8 mouse cellular contexts compared by ENCODE assay signal in genomic region chrX:139562925-139563461, GRCm38 (mm10). TPM values are rescaled to one million over a fixed set of nuclear protein-coding genes. Genes with fewer than 3 reads are reported as not detected.
A peak's percentile ranks its signal among the peaks of the same experiment; 100 is the strongest.
DNase-seq lines count a peak whose midpoint lies in the region; ATAC-seq and TF ChIP-seq lines count a peak whose summit lies in the region.

Gene Rnf128, plus strand, starts transcription at chrX:139563316.

- DNase-seq in urinary bladder, adult 2 months (ENCODE audit: low spot score) = no peak
- no peak for DNase-seq in urinary bladder, adult 18-20 months (ENCODE audit: low spot score in 2 of 2)
- peak; percentile 33 for DNase-seq in kidney, postnatal 14 days
- DNase-seq in stomach, postnatal 0 days (ENCODE audit: low spot score) = peak; percentile 70
- DNase-seq in cerebellum, adult 18-20 months = no peak
- DNase-seq in thymus, adult 18-20 months = no peak

- H3K9ac ChIP-seq in heart, embryonic 11.5 days (ENCODE audit: low read depth, low read length) = no peak within 1 kb of the TSS
- 0 out of 2 replicates have a peak within 1 kb of the TSS, but pooled peaks have one; percentile 18 for H3K9ac ChIP-seq in stomach, postnatal 0 days (ENCODE audit: low read length)

- no peak within 1 kb of the TSS for H3K4me3 ChIP-seq in heart, embryonic 11.5 days (ENCODE audit: low read depth, low read length)
- peak within 1 kb of the TSS; percentile 20 for H3K4me3 ChIP-seq in stomach, postnatal 0 days (ENCODE audit: low read depth, low read length)

- no peaks in the 10 kb centered on the region for H3K36me3 ChIP-seq in heart, embryonic 11.5 days (ENCODE audit: control insufficient read depth, insufficient read depth, low read length)
- H3K36me3 ChIP-seq in stomach, postnatal 0 days (ENCODE audit: control insufficient read depth, insufficient read depth, low read length) = no peaks in the 10 kb centered on the region

- TF ChIP-seq EP300 in stomach, postnatal 0 days (optimal IDR thresholded peaks at IDR 0.05) = no peak

- no peak within 1 kb of the TSS for H3K4me2 ChIP-seq in heart, embryonic 11.5 days
- H3K4me2 ChIP-seq in stomach, postnatal 0 days (replicated peaks; ENCODE audit: low read depth) = no peak within 1 kb of the TSS

- no peak for TF ChIP-seq CTCF in stomach, postnatal 0 days (IDR thresholded peaks at IDR 0.05; ENCODE audit: low read depth)

- ATAC-seq in heart, embryonic 11.5 days (replicated peaks; ENCODE audit: insufficient number of reproducible peaks, low FRiP score, low TSS enrichment) = no peak
- ATAC-seq in stomach, postnatal 0 days (ENCODE audit: low FRiP score, low TSS enrichment) = peak; percentile 91
- ATAC-seq in megakaryocyte-erythroid progenitor cell, adult 5-6 weeks (replicated peaks; ENCODE audit: low FRiP score, low TSS enrichment, poor library complexity, severe bottlenecking) = no peak

- no peaks in the 10 kb centered on the region for H3K4me1 ChIP-seq in heart, embryonic 11.5 days (ENCODE audit: control insufficient read depth, insufficient read depth, low read length)
- no peaks in the 10 kb centered on the region for H3K4me1 ChIP-seq in stomach, postnatal 0 days (replicated peaks; ENCODE audit: control insufficient read depth, insufficient read depth)

- no peaks in the 10 kb centered on the region for H3K27me3 ChIP-seq in heart, embryonic 11.5 days (ENCODE audit: control insufficient read depth, insufficient read depth, low read length)
- H3K27me3 ChIP-seq in stomach, postnatal 0 days (ENCODE audit: control insufficient read depth, insufficient read depth, low read length) = no peaks in the 10 kb centered on the region

- no peak within 1 kb of the TSS for H3K27ac ChIP-seq in heart, embryonic 11.5 days (ENCODE audit: low read depth, low read length)
- H3K27ac ChIP-seq in stomach, postnatal 0 days (replicated peaks) = peak within 1 kb of the TSS; percentile 45; the same call in 1 of the 2 replicates

- WGBS in heart, embryonic 11.5 days (ENCODE audit: insufficient replicate concordance) = 71% methylated on average over 8 of the region's 8 CpGs
- 44% methylated on average over 8 of the region's 8 CpGs for WGBS in stomach, postnatal 0 days

- no peaks in the 10 kb centered on the region for H3K9me3 ChIP-seq in heart, embryonic 11.5 days (replicated peaks; ENCODE audit: control insufficient read depth, low read length)
- H3K9me3 ChIP-seq in stomach, postnatal 0 days (ENCODE audit: control insufficient read depth, low read length) = no peaks in the 10 kb centered on the region

RNA-seq across cellular contexts. Expression of gene Rnf128, which starts in this region (rescaled TPM):
- polyA plus RNA-seq in urinary bladder, adult 2 months (2012; rRNA removed) = 85.7 and 103 TPM in 2 replicates
- polyA plus RNA-seq in heart, embryonic 11.5 days (2014; fragmentation: Nextera tagmentation; extraction: Ambion mirVana) = 27.6 and 29.0 TPM in 2 replicates
- 104 and 114 TPM in 2 replicates for polyA plus RNA-seq in stomach, postnatal 0 days (2015; fragmentation: Nextera tagmentation; extraction: Ambion mirVana)
- 1.5 and 3.8 TPM in 2 replicates for total RNA-seq in megakaryocyte-erythroid progenitor cell, adult 5-6 weeks (2014; fragmentation: Nextera tagmentation)
- total RNA-seq in megakaryocyte-erythroid progenitor cell, adult 5-6 weeks (2017) = 1.7 and 2.9 TPM in 2 replicates

Comparison
In these comparisons a context has a peak if more than half of its experiments do, and no peak if none do; other contexts are left out.
1. DNase-seq: peak in kidney, postnatal 14 days (single experiment) and stomach, postnatal 0 days (single experiment); none in urinary bladder, adult 2 months (single experiment), urinary bladder, adult 18-20 months (0 of 2), cerebellum, adult 18-20 months (0 of 2) and thymus, adult 18-20 months (0 of 2).